Mouse (Mus musculus) midbrain, embryonic 16.5 days (tissue): ENCODE results near the gene Dchs1. TPM values are rescaled to one million over a fixed set of nuclear protein-coding genes. Genes with fewer than 3 reads are reported as not detected.
"Not testable (repeated sequence)": the region's sequence is repeated elsewhere in the genome, so short reads cannot be mapped to it uniquely, and the experiment has no call there.

Source experiments
- ATAC-seq: fragments of 200-750 bp; cut with Nextera tagmentation; 2 replicates; pipeline ENCODE4 v1.8.0; 2017; ENCODE audit warnings: moderate TSS enrichment
- H3K27ac ChIP-seq: fragments of 300-500 bp; sonication (generic); 2 replicates; pipeline ENCODE4 v1.5.1; 2014; ENCODE audit warnings: mild to moderate bottlenecking, low read length, mixed read lengths
- H3K27me3 ChIP-seq: fragments of 300-500 bp; sonication (generic); 2 replicates; pipeline ENCODE4 v1.6.1; 2014; ENCODE audit warnings: low read depth, low read length, mixed read lengths; ENCODE audit not compliant: control insufficient read depth, insufficient read depth
- H3K36me3 ChIP-seq: fragments of 300-500 bp; sonication (generic); 2 replicates; pipeline ENCODE4 v1.6.1; 2014; ENCODE audit warnings: mild to moderate bottlenecking, low read length, moderate library complexity, mixed read lengths; ENCODE audit not compliant: control insufficient read depth, insufficient read depth
- H3K4me1 ChIP-seq: fragments of 300-500 bp; sonication (generic); 2 replicates; pipeline ENCODE4 v1.6.1; 2014; ENCODE audit warnings: mild to moderate bottlenecking, low read length, mixed read lengths; ENCODE audit not compliant: control insufficient read depth, insufficient read depth
- H3K4me2 ChIP-seq: fragments of 300-500 bp; sonication (generic); 2 replicates; pipeline ENCODE4 v1.6.1; 2014; ENCODE audit warnings: mild to moderate bottlenecking, low read length, mixed read lengths
- H3K4me3 ChIP-seq: fragments of 300-500 bp; sonication (generic); 2 replicates; pipeline ENCODE4 v1.5.1; 2014; ENCODE audit warnings: low read depth, mild to moderate bottlenecking, low read length, moderate library complexity, mixed read lengths
- H3K9ac ChIP-seq: fragments of 300-500 bp; sonication (generic); 2 replicates; pipeline ENCODE4 v1.6.1; 2014; ENCODE audit warnings: low read depth, low read length, mixed read lengths
- H3K9me3 ChIP-seq: fragments of 300-500 bp; sonication (generic); replicated peaks from 2 replicates; pipeline ENCODE4 v1.6.1; 2014; ENCODE audit warnings: mild to moderate bottlenecking, low read length, mixed read lengths; ENCODE audit not compliant: control insufficient read depth, poor library complexity, severe bottlenecking
- WGBS: fragments of 180-500 bp; shearing (Covaris S2); extraction: QIAGEN DNeasy Blood & Tissue Kit; methylation state at CpG from one replicate; pipeline ENCODE4 v1.1.7; 2014; 5-methylcytosine and 5-hydroxymethylcytosine counted together
- polyA plus RNA-seq: library from polyadenylated mRNA; unstranded; fragments of >200 nt; fragmentation: Nextera tagmentation; extraction: Ambion mirVana; gene quantifications from 2 replicates; pipeline ENCODE4 v1.2.1, GENCODE M21; 2015

Dchs1 gene
- polyA plus RNA-seq, 1 experiment from 2014 or later, result 12.5 TPM

- Histone ChIP-seq H3K27ac (no peak overlapping the region), H3K4me2 (no peak overlapping the region), H3K36me3 (peaks cover 70% of the 10 kb centered on the region), H3K4me3 (no peak overlapping the region), H3K9ac (no peak overlapping the region), H3K9me3 (no peaks in the 10 kb centered on the region), H3K4me1 (no peaks in the 10 kb centered on the region), H3K27me3 (no peaks in the 10 kb centered on the region)
- peak; percentile 14; the same call in 1 of the 2 replicates for ATAC-seq
- 27% methylated on average over 51 of the region's 51 CpGs for WGBS
Measured at GRCm38 (mm10) chr7:105761813-105762484, 25.5 kb downstream of the Dchs1 start.

GRCm38 (mm10) chr7:105753281-105753680 lies 34.2 kb downstream of the Dchs1 start:
- Histone ChIP-seq H3K9me3 (no peaks in the 10 kb centered on the region), H3K36me3 (peaks cover 56% of the 10 kb centered on the region), H3K27me3 (no peaks in the 10 kb centered on the region), H3K4me1 (peaks cover 9% of the 10 kb centered on the region), H3K4me3 (no peak overlapping the region), H3K4me2 (no peak overlapping the region), H3K27ac (no peak overlapping the region), H3K9ac (no peak overlapping the region)
- WGBS, result 92% methylated on average over 10 of the region's 10 CpGs
- ATAC-seq, result peak; percentile 2; the same call in 1 of the 2 replicates

GRCm38 (mm10) chr7:105752716-105753115 lies 34.7 kb downstream of the Dchs1 start:
- 92% methylated on average over 2 of the region's 2 CpGs for WGBS
- Histone ChIP-seq H3K4me1 (peaks cover 9% of the 10 kb centered on the region), H3K4me2 (no peak overlapping the region), H3K9ac (no peak overlapping the region), H3K27ac (no peak overlapping the region; the same call in 1 of the 2 replicates), H3K27me3 (no peaks in the 10 kb centered on the region), H3K36me3 (peaks cover 51% of the 10 kb centered on the region), H3K9me3 (no peaks in the 10 kb centered on the region), H3K4me3 (no peak overlapping the region)
- ATAC-seq, result peak; percentile 21

GRCm38 (mm10) chr7:105751491-105752433 lies 35.7 kb downstream of the Dchs1 start, which contains the start of gene Tpp1:
Gene Tpp1, minus strand, starts transcription at chr7:105752235.
- Histone ChIP-seq H3K27ac (peak within 1 kb of the TSS; percentile 78), H3K4me2 (peak within 1 kb of the TSS; percentile 50), H3K4me3 (peak within 1 kb of the TSS; percentile 46), H3K36me3 (peaks cover 41% of the 10 kb centered on the region), H3K9me3 (no peaks in the 10 kb centered on the region), H3K4me1 (peaks cover 9% of the 10 kb centered on the region), H3K9ac (peak within 1 kb of the TSS; percentile 66), H3K27me3 (no peaks in the 10 kb centered on the region)
- 18% methylated on average over 20 of the region's 20 CpGs for WGBS
- ATAC-seq, result peak; percentile 85

- 85% methylated on average over 2 of the region's 2 CpGs for WGBS
- H3K4me2 ChIP-seq, result no peak overlapping the region
- no peak overlapping the region for H3K4me3 ChIP-seq
- no peaks in the 10 kb centered on the region for H3K9me3 ChIP-seq
- no peak overlapping the region for H3K9ac ChIP-seq
- H3K27ac ChIP-seq, result no peak overlapping the region
- no peaks in the 10 kb centered on the region for H3K27me3 ChIP-seq
- peaks cover 2% of the 10 kb centered on the region for H3K36me3 ChIP-seq
- no peak for ATAC-seq
- H3K4me1 ChIP-seq, result peaks cover 23% of the 10 kb centered on the region
Measured at GRCm38 (mm10) chr7:105747776-105748175, 39.7 kb downstream of the Dchs1 start.

DNA sequence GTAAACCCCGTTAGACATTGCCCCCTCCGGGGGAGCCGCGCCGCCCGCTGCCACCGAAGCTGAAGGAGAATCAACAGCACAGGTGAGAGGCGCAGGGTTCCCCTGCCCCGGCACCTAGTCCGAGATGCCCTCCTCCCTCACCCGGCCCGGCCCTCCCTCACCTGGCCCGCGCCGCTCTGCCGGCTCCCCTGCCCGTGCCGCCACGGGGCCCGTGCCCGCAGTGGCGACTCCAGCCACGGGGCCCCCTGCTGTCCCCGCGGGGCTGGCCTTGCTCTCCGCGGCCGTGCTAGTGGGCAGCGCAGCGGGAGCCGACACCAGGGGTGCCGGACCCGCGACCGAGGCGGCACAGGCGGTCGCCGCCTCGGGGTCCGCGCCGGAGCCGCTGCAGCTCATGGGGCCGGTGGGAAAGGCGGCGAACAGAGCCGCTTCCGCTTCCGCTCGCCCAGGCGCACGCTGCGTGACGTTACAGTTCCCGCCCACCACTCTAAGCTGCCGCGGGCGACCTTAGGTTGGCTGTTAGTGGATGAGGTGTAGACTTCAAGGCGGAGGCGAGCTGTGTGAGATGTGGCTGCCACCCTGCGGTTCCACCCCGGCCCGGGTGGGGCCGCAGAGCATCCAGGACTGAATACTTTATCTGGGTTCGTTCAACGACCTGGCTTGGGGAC lies 43.4 kb downstream of the Dchs1 start, which contains the start of gene Taf10:
Taf10 (minus strand) TSS at position 436 of the 665 bp plus-strand sequence.
- Histone ChIP-seq H3K4me2 (peak within 1 kb of the TSS; percentile 88), H3K9ac (peak within 1 kb of the TSS; percentile 95), H3K27ac (peak within 1 kb of the TSS; percentile 79), H3K4me3 (peak within 1 kb of the TSS; percentile 93), H3K4me1 (peaks cover 18% of the 10 kb centered on the region), H3K27me3 (no peaks in the 10 kb centered on the region), H3K9me3 (no peaks in the 10 kb centered on the region), H3K36me3 (peaks cover 8% of the 10 kb centered on the region)
- under 1% methylated on average over 63 of the region's 67 CpGs for WGBS
- peak; percentile 97 for ATAC-seq

DNA sequence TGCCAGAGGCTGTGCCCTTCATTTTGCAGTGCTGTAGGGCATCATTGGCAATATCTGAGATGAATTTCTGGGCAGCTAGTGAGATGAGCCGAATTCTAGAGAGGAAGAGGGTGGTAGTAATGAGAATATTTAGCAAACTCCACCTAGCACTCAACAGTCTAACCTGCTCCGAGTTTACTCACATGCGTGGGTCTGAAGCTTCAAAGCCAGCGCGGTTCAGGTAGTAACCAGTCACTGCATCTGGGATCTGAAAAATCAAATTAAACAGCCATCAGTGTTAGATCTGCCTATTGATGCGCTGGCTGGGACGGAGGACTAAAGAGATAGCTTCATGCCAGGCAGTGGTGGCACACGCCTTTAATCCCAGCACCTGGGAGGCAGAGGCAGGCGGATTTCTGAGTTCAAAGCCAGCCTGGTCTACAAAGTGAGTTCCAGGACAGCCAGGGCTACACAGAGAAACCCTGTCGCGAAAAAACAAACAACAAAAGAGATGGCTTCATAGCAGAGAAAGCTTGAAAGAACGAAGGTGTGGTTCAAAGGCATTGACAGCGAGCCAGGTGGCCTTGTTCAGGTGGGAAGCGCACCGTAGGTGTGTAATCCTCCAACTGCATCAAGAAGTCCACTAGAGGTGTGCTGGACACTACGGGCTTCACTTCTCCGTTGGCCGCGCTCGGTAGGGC lies 44.1 kb downstream of the Dchs1 start:
- H3K27me3 ChIP-seq, H3K36me3 ChIP-seq, H3K9me3 ChIP-seq, H3K27ac ChIP-seq: not testable (repeated sequence)
- 38% methylated on average over 20 of the region's 20 CpGs for WGBS
- Histone ChIP-seq H3K4me2 (peak overlapping the region; percentile 88), H3K9ac (peak overlapping the region; percentile 95), H3K4me1 (peaks cover 24% of the 10 kb centered on the region), H3K4me3 (peak overlapping the region; percentile 93)
- 0 out of 2 replicates have a peak, but pooled peaks have one; percentile 1 for ATAC-seq

DNA sequence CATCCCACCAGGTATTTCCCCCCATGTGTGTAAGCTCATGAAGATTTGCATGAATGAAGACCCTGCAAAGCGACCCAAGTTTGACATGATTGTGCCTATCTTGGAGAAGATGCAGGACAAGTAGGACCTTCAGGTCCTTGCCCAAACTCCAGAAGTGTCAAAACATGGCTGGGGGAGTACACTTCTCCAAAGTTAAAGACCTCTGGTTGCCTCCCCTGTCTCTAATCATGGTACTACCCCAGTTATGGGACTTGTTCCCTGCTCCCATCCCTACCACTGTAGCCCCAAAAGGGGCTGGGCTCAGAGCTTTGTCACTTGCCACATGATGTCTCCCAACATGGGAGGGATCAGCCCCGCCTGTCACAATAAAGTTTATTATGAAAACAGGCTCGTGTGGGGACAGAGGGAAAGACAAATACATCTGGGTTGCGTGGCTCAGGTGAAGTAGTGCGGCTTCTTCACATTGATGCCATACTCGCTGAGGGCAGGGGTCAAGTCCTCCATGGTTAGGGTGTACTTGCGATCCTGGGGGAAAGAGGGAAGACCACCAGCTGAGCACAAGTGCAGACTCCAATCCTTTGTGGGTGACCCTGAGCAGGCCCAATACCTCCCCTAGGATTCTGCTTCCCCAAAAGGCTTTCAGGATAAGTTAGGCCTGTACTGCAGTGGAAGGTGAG lies 44.8 kb downstream of the Dchs1 start:
- not testable (repeated sequence) for H3K9me3 ChIP-seq, ATAC-seq, H3K4me3 ChIP-seq, H3K4me2 ChIP-seq, H3K36me3 ChIP-seq, H3K27ac ChIP-seq, H3K9ac ChIP-seq, H3K27me3 ChIP-seq
- H3K4me1 ChIP-seq, result peaks cover 30% of the 10 kb centered on the region
- WGBS, result 85% methylated on average over 7 of the region's 7 CpGs
